Mouse (Mus musculus) retina, postnatal 1 day (tissue): ENCODE data around the gene Cbll1.

Source experiments
- DNase-seq: peaks from one replicate; pipeline ENCODE4 v3.0.0-alpha.2; 2012

Gene Cbll1

DNA sequence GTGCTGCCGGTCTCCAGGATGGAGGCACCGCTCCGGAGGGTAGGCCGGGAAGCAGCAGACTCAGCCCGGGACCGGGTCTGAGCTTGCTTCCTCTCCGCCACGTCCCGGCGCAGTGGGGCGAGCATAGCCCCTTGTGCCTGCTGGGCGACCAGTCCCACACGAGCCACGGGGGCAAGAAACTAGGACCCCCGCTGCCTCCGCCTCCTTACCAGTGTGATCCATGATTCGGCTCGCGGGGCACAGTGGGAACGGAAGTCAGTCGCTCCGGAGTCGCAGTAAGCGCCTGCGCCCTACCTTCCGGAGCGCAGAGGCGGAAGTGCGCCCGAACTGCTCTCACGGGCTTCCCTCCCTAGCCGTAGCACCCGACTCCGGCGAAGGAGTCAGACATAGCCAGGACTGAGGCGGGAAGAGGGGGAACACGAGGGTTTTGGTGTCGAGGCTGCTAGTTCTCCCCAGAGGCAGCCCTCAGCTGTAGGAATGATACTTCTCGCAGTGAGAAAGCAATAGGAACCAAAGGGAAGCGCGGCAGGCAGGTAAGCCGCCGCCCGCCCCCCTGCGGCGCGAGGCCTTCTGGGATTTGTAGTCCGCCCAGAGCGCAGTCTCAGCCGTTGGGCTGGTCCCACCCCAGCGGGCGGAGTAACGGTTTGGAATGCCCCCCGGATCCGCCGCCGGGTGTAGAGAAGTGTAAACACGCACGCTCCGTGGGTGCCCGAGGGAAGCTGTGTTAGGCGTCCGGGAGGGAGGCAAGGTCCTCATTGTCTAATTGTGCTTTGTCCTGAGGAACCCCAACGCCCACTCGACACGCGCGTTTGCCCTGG lies at the start of gene Cbll1:
Gene Cbll1 (minus strand): TSS at position 303 of the 818 bp plus-strand sequence.
- DNase-seq: peak; percentile 97

DNA sequence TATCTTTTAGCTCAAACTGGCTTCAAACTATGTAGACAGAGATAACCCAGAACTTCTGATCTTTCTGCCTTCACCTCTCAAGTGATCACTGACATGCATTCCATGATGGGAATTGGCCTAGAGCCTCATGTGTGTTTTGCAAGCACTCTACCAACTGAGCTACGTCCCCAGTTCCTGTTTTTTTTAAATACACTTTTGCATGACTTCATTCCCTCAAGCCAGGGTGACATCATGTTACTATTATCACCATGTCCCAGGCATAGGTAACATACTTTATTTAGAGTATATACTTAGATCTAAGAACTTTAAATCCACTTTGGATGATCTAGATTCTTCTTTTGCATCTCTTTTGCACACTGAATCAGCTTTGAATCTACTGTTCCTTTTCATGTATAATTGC lies 46.6 kb upstream of the Cbll1 start:
- DNase-seq: no peak

DNA sequence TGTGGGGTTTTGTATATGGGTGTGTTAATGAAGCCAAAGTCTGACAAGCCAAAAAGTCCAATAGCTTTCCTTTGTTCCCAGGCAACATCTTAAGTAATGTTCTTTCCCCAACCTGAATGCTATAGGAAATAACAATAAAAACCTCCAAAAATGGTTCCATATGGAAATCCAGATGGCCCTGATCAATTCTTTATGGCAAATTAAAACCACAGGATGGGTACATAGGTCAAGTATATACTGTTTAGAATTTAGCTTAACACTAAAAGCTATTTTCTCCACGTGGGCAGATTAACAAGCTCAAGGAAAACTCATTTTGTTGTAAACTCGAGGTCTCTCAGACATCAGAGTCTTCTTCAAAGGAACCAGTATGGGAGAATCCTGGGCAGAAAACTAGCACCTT lies 45.8 kb upstream of the Cbll1 start:
- DNase-seq: no peak

DNA sequence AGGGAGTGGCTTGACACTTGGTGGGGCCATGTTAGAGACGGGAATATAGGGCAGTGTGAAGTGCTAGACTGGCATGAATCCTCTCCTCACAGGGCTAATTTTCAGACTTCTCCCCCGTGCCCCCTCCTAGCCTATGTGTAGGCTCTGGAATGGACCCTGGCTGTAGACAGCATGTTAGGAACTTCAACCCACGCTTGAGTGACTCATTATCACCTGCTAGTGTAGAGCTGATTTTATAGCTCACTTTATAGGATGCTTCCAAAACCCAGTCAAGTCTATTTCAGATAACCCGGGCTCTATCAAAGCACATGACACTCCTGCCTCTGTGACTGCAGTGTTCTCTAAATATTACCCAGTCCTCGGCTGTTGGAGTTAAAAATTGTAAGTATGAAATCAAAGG lies 42.1 kb upstream of the Cbll1 start:
- no peak for DNase-seq

DNA sequence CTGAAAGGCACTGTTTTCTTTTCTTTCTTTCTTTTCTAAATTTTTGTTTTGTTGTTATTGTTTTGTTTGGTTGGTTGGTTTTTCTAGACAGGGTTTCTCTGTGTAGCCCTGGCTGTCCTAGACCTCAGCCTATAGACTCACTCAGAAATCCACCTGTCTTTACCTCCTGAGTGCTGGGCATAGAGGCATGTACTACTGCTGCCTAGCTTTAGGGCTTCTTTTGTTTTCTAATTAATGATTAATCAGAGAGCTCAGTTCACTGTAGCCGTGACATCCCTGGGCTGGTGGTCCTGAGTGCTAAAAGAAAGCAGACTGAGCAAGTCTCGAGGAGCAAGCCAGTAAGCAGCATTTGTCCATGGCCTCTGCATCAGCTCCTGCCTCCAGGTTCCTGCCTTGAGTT lies 40.4 kb upstream of the Cbll1 start:
- DNase-seq: no peak

DNA sequence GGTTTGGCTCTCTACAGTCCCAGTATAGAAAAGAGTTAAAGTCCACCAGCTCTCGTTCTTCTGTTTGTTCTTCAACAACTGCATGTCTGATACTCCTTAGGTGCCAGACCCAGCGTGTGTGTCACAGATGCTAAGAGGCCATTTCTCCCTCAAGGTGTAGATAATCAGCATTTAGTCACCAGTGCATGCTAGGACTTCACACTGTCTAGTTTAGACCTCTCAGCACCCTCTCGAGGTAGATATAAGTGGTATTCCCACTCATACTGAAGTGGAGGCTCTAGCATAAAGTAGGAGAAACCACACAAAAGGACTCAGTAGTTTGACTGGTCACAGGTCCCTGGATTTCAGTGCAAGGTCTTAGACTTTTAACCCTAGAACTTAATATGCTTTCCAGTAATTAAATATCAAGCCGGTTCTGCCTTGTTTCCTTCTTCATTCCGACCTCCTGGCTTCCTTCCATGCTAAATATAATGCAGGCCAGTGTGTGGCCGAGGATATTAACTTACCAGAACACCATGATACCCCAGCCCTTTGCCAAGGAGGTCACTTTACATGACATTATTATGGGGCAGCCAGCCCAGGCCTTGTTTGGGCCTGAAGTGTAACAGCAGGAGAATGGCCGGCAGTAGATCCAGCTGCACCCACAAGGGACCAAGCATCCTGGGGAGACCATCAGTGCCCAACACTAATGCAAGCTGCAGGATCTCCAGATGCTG lies 38.3 kb upstream of the Cbll1 start:
- no peak for DNase-seq

DNA sequence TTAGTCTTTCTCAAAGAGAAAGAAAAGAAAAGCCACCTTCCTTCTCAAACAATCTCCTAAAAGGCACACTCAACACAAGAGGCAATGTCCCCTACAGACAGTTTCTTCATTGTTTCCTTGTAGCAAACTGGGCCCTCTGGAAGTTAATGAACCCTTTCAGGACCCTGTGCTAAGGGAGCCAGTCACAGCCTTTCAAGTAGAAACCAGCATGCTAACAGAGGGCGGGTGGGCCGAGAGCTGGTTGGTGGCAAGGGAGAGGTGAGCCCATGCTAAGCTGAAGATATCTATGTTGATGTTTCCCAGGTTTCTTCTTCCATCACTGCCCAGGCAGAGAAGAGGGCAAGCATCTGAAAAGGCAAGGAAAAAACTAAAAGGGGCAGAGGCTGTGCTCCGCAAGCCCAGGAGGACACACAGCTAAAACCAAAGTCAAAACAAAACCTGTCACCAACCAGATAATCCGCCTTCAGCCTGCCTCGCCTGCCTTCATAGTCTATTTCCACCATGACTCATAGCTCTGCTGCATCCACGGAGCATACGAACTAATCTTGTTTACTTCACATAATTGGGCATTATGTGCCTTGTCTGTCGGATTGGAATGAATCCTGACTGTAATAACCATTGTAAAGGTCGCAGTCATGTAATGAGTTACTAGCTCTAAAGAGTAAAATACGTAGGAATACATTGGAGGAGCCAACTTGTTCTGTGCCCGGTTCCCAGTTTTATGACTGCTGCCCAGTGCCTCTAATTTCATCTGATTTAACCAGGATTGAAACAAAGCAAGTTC lies 34.8 kb upstream of the Cbll1 start:
- DNase-seq: peak; percentile 30

DNA sequence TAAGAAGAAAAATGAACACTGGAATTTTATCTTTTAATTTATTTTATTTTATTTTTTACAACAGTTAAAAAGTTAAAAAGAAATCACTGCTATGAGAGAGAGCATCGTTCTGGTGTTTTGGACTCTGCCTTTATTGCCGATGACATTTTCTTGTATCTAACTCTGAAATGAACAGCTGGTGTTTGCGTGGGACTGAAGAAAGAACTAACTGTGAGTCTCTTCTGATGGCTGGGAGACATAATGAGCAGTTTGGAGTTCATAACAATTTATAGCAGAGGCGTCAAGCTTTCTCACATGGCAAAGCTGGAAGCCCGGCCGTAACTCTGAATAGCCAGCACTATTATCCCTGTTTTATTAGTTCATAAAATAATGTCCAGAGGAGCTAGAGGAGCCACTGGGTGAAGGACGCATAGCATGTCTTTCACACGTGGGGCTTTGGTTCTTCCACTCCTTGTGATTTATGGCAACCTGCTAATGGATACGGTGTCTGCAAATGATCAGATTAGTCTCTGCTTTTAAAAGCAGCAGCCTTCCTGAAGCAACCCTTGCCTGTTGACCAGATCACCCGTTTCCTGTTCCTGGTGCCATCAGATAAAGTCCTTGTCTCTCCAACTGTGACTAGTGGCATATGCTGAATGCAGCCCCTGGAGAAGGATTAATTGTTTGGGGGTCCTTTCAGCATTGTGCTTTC lies 33.9 kb upstream of the Cbll1 start:
- no peak for DNase-seq

DNA sequence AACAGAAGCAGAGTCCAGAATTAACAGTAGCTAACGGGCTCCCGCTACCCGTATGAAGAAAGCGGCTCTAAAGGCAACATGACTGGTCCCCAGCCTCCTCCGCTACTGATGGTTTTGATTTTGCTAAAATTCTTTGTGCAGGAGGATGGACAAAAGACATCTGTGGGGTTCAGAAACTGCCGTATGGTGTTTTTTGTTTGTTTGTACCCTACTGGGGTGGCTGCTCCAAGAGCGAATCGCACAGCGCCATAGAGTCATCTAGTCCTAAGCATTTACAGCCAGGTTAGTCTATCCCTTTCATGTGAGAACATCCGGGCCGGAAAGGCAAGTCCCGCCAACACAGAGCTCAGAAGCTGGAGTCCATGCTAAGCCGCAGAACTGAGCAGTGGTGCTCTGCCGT lies 32.6 kb upstream of the Cbll1 start:
- no peak for DNase-seq

DNA sequence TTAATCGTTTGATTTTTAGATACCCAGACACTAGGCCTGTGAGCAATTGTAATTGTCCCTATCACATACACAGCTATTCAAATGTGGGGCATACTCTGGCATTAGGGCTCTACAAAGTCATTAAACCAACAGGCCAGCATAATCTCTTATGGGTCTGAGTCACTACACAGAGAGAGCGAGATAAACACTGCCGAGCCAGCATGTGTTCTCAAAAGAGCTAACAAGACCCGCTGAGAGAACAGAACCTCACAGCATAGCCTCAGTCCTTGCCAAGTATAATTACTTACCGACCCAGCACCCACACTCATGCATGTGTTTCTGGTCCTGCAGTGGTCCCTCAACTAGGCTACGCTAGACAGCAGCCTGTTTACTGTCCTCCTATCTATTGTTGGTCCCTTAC lies 28.0 kb upstream of the Cbll1 start:
- no peak for DNase-seq

DNA sequence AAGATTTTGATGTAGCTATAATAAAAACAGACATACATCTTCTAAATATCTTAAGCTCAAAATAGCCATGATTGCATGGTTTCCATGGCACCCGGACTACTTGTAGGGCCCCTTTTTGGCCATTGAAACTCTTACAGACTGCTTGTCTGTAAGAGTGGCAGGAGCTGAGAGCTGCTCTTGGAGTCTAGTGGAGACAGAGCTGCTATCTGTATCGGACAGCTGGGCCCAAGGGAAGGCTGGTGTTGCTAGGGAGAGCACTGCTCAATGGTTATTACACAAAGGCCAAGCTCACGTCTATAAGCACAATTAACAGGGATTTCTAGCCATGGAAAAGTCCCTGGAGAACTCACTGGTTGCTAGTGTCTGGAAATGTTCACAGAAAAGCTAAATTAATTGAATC lies 22.0 kb upstream of the Cbll1 start:
- no peak for DNase-seq

DNA sequence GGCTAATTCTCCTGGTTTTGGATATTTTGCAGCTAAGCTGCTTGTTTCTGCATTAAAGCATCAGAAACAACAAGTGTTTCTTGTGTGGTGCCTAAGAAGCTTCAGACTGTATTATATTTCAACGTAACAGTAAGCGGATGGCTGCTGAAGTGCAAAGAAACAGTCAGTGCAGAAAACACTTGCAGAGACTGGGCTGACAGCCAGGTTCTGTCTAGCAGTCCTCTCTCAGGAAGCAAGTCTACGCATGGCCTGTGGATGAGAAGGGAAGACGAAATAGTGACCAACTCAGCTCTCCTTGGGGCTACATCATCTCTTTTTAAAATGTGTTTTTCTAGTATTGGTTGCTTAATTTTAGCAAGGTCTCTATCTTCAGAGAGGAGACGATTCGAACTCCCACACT lies 20.7 kb upstream of the Cbll1 start:
- DNase-seq: no peak

DNA sequence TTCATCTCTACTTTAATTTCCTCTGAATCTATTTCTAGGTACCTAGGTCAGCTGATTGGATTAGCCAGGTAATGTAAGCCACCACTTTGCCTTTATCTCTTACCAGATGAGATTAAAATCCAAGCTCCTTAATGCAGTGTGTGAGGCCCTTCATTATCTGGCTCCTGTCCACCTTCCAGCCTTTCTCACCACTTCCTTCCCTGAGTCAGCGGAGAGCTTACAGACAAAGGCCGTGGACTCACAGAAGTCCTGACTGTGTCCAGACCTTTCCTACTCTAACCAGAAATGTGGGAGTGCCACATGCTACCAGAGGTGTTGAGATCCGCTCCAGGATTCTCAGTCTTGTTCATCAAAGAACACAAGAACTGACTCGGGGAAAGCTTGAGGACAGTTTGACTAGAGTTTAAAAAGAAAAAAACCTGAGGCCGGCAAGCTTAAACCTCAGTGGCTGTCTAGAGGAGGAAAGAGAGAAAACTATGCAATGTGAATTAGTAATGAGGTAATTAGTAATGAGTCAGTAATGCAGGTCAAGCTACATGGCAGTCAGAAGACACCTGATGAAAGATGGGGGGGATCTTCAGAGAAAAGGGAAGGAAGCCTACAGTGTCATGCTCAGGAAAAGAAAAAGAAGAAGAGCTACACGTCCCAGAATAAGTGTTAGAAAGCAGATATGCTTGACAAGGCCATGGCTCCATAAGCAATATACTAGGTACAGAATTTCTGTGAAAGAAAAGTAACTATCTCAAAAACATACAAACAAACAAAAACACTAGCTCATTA lies 14.5 kb upstream of the Cbll1 start:
- DNase-seq: no peak

DNA sequence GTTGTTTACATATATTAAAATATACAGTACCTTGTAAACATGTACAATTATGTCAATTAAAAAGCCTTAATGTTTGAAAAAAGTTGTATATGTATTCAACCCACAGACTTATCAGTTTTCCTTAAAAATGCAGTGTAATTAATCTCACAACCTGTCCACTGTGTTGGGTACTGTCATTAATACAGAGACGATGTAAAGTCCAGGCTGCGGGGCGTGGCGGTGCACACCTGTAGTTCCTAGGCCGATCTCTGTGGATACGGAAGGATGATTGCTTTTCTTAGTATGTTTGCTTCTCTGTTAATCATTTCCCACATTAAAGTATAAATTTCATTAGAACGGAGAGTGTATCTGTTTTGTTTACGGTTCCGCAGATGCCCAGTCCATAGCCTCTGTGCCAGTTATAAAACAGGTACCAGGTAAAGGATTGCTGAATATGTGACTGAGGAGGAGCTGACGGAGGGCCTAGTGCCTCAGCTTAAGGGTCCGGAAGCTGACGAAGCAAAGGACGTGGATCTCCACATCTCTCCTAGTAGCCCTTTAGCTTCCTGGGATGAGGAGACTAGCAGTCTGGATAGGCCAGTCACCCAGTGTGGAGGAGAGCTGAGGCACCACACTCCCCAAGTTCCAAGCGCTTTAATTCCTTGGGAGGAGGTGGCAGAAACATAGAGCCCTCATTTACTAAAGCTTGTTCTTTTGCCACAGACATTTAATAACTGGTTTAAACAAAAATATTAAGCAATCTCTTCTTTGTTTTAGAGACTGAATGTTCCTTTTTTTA lies 13.4 kb upstream of the Cbll1 start:
- DNase-seq: no peak

DNA sequence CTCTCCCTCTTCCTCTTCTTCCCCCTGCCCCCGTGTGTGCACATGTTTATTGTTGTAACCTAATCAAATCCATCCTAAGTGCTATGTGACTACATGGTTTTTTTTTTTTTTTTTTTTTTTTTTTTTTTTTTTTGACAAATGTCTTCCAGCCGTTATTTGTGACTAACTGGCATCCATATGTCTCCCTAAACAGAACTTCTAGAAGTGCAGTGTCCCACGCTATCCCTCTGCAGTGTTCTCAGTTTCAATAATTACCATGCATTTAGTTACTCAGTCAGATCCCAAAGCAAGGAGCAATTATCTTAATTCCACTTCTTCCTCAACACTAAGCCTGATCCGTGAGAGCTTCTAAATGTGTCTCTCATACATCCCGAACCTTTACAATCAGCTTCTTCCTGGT lies 11.8 kb upstream of the Cbll1 start:
- DNase-seq: no peak

DNA sequence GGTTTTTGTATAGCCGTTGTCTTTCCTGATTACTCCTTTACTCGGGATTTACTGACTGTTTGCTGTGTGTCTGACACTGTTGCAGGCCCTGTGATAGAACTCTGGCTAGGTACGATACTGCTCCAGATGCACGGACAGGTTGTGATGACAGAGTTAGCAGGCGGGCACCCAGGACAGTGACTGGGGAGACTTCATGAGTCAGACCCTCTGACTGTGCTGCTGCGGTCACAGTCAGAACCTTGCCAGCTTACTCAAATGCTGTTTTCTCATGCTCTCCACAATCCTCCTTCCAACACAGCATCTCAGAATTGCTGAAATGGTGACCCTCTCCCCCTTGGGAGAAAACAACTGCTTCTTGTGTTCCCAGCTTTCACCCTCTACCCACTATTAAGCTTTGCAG lies 9.1 kb upstream of the Cbll1 start:
- DNase-seq: no peak

DNA sequence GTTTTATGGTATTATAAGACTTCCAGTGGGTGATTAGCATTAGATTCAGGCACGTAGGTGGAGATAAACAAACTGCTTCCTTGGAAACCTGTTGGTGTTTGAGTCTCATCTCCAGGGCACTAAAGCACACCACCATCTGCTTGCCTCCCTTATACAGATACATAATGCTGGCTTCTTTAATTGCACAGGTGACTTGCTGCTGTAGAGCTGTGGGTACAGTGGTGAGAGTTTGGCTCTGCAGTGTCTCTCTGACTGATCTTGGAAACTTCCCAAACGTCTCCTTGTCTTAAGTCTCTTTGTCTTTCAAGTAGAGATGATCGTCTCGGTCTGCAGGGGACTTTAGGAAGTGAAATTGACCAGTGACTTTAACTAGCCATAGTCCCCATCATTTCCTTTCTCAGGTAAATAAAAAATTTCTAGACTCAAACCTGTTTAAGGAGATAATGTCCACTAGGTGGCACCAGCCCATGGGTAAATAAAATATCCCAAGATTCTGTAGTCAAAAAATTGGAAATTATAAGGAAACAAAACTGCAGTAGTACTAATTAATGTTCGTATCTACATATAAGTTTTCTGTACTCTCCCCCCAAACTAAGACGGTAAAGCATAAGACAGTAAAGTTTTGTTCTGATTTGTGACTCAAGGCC lies 8.4 kb upstream of the Cbll1 start:
- peak; percentile 53 for DNase-seq

DNA sequence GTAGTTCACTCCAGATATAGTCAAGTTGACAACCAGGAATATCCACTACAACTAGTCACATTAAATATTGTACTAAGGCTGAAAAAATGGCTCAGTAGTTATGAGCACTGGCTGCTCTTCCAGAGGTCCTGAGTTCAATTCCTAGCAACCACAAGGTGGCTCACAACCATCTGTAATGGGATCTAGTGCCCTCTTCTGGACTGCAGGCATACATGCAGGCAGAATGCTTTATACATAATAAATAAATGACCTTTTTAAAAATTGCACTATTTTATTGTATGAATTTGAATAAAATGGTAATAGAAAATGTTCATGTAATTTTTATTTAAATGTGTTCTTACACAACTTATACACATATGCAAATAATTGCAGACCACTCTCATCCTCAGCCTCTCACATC lies 3.8 kb upstream of the Cbll1 start:
- no peak for DNase-seq

DNA sequence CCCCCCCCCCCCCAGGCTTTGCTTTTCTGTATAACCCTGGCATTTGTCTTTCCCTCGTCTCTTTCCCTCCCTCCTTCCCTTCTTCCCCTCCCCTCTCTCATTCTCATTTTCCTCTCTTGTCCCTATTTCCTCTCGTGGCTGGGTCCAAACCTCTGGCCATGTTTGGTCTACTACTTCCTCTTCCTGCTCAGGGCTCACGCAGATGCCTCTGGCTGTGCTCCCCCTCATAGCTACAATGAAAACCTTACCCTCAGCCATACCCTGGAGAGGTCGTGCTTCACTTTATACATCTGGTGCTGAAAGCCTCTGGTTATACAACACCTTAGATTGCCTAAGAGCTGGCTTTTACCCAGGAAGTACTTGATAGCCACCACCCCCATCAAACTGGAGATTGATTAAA lies 1.9 kb upstream of the Cbll1 start:
- no peak for DNase-seq

DNA sequence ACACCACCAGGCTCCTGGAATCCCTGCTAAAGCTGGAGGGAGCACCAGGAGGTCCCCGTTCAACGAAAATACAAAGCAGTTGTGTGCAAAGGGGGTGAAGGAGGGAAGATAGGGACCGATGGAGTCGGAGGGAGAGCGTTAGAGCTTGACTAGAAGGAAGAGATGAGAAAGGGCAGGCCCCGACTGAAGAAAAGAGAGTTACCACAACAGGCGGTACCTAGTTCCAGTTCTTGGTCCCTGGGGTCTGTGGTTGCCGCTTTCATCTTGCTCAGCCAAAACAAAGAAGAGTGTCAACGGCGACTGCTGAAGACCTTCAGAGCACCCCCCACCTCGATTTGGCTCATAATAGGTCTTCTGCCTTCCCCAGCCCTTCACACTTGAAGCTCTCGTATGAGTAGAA lies 780 bp upstream of the Cbll1 start:
- no peak for DNase-seq

DNA sequence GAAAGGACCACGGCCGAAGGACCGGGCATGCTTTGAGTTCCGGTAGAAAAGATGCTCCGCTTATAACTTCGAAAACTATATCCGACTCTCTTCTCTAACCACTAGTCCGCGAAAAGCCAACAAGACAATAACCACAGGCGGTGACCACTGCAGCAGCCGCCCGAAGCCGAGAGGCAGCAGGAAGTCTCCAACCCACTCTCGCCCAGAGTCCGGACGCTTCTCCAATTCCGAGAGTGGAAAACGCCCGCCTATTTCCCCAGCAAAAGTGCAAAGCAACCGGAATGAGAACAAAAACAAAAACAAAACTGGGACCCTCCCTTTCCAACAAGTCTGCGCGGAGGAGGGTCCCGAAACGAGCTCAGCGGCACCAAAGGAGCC lies 491 bp downstream of the Cbll1 start:
- DNase-seq: no peak
